Mouse (Mus musculus) heart, adult 2 months (tissue): ENCODE measurements around the gene Dpt.

Source experiments
- CTCF ChIP-seq: fragments of 200-600 bp; IDR thresholded peaks from 2 replicates; pipeline ENCODE4 v1.8.1; 2022; ENCODE audit warnings: antibody characterized with exemption, mild to moderate bottlenecking, moderate library complexity
- EP300 ChIP-seq: fragments of 200-500 bp; IDR thresholded peaks from 2 replicates; pipeline ENCODE4 v1.6.1; 2011; ENCODE audit warnings: low read depth, low read length, control low read depth; ENCODE audit not compliant: insufficient read depth
- POLR2A ChIP-seq: fragments of 200-500 bp; IDR thresholded peaks from 2 replicates; pipeline ENCODE4 v1.6.1; 2011; ENCODE audit warnings: mild to moderate bottlenecking, low read depth, low read length, control low read depth; ENCODE audit not compliant: insufficient read depth

GRCm38 (mm10) chr1:164862946-164863883 lies 66.8 kb downstream of the Dpt start:
- no peak for TF ChIP-seq CTCF
- no peak for TF ChIP-seq POLR2A
- TF ChIP-seq EP300: no peak
